Mouse (Mus musculus) thymus, postnatal 14 days (tissue): ENCODE data around the gene Vsnl1.

Experiments
- DNase-seq: peaks from one replicate; pipeline ENCODE4 v3.0.0; 2021

Vsnl1 gene

DNA sequence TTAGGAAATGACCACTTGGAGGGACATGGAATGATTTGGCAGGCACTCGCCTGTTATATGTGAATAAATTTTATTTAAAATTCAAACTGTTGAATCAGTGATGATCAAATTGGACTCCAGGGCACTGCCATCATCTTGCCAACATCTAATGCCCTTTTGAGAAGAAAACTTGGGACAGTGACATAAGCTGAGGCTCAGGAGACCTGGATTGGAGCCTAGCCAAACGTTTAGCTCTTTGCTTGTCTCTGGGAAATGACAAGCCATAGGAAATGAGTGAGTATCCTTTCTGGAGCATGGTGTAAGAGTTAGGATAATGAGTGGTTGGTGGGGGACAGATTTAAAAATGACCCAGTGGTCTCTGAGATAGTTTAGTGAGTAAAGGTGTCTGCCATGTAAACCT is 57.0 kb downstream of the Vsnl1 start:
- no peak for DNase-seq

DNA sequence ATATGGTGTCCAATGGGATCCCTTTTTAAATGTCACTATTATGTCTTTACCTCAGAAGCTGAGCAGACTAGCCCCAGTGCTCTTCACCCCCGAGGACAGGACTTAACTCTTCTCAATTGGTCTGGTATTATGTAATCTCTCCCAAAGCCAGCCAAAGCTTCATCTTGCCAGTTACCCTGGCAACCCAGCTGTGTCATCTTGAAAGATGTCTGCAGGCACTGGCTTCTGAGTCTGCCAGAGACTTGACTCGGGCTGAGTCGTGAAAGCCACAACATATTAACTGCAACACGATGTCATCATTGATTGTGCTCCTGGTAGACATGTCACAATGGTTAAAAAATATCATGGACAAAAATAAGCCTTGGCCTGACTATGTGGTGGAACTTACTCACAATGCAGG is 66.4 kb downstream of the Vsnl1 start:
- DNase-seq, result no peak

DNA sequence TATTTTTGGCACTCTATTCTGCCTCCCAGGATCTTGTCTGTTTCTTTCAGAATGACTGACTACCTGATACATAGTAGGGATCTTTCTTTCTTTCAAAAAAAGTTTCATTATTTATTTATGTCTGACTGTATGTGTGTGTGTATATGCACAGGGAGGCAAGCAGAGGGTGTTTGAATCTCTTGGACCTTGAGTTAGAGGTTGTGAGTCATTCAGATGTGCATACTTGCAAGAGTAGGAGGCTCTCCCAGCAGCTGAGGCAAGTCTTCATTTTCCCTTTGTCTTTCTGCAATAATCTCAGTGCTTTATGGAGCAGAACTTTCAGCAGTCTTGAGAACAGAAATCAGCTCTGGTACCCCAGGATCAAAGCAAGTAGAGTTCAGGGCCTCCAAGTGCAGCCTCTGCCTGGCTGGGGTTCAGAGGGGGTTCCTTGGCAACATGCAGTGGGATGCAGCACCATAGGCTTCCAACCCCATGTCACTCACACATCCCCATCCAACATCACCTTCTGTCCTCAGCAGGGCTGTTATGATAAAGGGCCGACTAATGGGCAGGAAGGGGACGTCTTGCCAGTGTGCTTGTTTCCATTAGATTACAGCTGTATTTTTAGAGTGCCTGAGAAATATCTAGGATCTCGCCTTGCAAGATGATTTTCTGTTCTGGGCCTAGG is 69.2 kb downstream of the Vsnl1 start:
- DNase-seq, result no peak

DNA sequence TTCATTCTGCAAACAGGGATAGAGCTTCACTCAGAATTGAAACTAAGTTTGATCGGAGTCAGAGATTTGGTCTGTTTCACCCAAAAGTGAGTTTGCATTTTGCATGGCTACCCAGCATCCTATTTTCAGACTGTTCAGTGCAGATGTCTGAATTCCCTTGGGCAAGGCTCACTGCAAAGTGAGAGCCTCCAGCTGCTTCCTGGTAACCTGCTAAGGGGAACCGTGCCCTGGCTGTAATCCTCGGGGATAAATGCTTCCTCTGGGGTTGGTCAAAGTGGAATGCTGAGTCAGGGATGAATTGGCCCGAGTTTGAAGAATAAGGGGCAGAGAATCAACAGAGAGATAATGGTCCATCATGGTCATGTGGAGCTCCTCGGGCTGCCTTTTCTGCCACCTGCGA is 71.5 kb downstream of the Vsnl1 start:
- DNase-seq, result no peak

DNA sequence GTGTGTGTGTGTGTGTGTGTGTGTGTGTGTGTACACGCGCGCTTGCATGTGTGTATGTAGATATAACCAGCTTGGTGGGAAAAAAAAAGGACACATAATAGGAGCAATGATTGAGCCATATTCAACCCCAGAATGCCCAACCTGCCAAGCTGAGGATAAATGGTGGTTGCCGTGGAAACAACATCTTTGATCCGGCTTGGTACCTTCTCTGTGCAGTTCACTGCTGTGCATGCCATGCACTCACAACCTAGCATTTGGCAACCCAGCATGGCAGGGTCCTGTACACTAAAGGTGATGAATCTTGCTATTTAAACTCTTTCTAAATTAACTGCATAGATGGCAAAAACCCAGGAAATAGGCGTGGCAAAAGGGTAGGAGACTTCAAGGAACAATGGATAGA is 74.0 kb downstream of the Vsnl1 start:
- no peak for DNase-seq

DNA sequence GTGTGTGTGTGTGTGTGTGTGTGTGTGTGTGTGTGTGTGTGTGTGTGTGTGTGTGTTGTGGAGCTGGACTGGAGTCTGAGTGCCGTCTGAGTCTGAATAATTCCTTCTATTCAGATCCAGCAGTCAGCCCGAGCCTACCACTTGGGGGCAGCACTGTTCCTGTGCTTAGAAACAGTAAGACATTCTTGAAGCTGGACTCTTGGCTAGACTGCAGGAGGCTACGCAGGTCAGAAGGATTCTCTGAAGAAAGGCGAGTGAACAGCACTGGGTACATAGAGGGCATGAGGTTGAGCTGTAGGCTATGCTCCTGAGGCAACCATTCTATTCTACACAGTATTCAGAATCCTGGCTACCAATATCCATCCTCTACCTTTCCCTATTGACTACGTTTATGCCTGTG is 85.5 kb downstream of the Vsnl1 start:
- peak; percentile 44 for DNase-seq

DNA sequence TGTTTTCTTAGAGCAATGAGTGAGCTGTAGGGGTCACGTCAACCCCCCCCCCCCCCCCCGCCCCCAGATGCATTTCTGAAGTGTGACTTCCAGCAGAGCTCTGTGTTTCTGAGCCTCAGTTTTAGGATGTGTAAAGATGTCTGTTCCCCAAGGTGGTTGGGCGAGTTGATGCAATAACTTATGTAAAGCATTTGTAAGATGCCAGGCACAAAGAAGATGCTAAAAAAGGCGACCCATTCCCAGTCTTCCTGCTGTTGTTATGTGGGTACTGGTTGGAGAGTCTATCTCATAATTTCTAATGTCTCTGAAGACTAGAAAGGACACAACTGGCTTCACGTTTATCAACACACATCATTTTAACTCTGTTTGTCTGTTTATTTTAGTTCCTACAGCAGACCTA is 86.5 kb downstream of the Vsnl1 start:
- no peak for DNase-seq

DNA sequence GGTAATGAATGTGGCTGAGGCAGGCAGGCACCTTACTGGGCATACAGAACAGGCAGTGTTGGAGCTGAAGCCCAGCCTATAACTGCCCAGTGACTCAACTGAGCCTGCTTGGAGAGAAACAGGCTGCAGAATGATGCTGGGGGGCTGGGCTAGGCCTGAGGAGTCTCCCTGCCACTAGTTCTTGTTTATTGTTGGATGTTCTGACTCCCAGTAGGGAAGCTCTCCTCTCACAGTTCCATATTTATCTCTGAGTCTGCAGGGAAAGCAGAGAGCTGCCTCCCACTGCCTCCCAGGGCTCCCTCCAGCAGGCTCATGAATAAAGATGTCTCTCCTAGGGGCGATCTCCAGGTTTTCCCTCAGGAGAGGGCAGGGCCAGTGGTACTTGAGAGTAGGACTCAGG is 88.0 kb downstream of the Vsnl1 start:
- DNase-seq, result no peak

DNA sequence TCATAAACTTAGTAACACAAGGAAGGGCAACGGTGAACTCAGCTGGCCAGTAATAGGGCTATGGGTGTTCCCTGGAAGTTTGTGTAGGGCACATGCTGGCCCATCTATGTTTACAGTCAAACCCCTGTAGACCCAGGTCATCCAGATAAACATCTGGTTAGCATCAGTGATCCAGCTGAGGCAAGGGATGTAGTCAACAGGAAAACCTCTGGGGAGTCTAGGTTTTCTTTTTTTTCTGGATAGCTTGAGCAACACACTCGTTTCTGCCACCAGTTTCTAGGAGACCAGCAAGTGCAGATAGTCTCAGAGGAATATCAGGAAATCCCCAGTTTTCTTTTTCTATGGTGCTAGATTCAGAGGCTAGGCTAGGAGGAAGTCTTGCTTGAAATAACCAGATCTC is 90.5 kb downstream of the Vsnl1 start:
- no peak for DNase-seq

DNA sequence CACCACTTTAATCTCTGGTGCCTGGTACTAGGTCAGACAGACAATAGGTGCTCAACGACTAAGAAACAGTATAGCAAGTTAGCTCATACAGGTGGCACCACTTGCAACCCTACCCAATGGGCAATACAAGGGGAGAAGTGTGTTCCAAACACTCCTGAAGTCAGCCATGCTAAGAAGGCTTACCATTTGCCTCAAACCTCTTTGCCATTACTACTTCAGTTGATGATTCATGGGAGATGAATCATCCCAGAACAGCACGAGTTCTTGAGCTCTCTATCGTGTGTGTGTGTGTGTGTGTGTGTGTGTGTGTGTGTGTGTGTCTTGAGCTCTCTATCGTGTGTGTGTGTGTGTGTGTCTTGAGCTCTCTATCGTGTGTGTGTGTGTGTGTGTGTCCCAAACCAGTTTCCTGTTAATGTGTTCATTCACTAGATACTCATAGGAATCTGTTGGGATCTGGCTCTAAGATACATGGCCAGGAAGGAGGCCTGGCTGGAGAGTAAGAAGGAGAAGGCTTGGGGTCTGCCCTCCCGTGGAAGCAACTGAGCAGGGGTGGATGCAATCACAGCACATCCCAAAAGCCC is 94.3 kb downstream of the Vsnl1 start:
- no peak for DNase-seq

DNA sequence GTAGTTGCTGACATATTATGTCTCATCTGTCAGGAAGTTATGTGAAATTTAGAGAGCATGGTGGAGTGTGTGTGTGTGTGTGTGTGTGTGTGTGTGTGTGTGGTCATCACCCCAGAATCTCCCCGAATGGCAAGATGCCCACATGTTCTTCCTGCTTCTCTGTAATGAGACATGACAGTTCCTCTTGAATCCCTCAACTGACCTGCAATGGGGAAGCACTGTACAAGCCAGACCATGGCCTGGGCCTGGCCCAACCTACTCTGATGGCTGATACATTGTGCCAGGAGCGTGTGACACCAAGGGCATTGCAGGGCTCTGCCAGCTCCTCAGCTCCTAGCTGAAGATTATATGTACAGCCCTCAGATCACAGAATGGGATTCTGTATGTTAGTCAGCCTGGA is 98.2 kb downstream of the Vsnl1 start:
- no peak for DNase-seq

DNA sequence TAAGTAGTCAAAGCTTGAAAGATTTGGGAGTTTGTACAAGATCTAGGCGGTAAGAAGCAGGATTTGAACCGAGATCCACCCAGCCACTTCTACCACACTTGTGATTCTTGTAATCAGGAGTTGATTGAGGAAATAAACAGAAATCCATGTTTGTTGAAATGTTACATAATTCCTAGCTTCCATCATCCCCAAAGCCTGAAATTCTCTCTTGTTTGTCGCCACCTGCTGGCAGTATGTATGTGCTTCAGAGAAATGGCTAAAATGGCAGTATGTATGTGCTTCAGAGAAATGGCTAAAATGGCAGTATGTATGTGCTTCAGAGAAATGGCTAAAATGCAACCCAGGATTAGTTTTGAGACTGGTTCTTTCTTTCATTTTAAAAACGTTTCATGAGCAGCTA is 99.6 kb downstream of the Vsnl1 start:
- peak; percentile 32 for DNase-seq

DNA sequence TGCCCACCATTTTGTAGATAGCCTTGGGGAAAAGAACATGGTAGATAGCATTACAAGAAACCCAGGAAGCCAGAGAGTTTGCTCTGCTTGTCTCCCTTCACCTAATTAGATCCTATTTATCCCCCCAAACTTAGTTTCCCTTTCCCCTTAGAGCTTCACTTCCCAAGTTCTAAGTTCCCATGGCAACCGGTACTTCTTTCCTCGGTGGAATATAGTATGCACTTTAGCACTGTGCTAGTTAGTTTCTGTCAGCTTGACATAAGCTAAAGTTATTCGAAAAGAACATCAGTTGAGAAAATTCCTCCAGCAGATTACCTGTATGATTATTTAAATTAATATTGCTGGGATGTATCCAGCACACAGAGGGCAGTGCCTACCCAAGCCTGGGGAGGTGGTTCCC is 109.9 kb downstream of the Vsnl1 start:
- no peak for DNase-seq

DNA sequence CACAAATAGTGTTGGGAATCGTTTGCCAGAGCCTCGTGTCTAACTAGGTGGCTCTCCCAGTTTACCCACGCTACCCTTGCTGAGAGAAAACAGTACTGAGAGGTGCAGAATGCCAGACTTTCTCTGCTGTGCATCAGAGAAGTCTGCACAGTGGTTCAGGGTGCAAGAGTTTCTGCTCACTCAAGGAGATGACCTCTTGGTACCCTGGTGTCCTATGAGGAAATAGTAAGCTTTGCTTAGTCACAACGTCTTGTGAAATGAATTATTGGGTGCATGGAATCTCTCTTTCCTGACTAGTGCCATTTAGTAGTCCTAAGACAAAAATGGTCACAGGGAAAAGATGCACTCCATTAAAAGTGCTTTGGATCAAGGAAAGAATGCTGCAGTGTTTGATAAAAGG is 111.9 kb downstream of the Vsnl1 start:
- DNase-seq, result no peak

DNA sequence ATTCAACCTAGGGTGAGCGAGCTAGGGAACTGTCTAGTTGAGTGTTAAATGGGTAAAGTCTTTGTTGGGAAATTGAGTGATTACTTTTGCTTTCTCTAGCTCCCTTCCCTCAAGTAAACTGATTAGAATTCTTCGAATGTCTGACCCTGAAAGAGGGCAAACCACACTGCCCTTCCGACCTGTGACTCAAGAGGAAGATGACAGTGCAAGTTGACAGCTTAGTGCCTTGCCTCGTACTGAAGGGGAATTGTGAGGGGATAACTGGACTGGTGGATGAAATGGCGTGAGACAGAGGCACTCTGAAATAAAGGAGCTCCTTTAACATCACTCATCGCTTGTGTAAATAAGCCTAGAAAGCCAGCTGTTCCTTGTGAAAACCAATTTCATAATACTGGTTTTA is 118.7 kb downstream of the Vsnl1 start:
- DNase-seq, result no peak

DNA sequence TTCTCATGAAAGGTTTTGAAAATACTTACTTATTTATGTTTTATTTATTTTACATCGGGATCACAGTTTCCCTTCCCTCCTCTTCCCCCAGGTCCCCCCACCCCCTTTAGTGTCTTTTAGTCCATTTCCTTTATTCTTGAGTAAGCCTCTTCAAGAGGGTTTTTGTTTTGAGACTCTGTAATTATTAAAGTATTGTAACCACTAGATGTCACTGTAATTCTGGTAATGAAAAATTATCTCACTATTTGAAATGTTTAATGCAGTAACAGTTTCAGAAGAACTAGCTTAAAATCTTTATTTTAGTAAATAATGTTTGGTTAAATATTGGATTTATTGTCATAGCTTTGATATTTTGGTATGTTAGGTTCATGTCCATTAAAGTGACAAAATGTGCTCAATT is 122.6 kb downstream of the Vsnl1 start:
- no peak for DNase-seq

DNA sequence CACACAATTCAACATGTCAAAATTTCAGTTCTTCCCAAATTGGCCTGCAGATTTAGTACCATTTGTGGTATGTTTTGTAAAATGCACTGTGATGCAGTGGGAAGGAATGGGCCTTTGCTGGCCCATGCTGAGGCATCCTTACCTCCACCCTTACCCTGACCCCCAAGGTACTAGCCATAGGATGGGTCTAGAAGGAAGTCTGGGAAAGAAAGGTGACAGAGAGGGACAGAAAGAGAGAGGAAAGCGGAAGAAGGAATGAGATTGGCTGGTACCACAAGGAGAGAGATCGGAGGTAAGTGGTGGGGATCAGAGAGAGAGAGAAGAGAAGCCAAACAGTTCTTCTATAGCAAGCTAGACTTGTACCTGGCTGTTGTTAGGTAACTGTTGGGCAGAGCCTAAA is 125.3 kb downstream of the Vsnl1 start:
- DNase-seq, result no peak

DNA sequence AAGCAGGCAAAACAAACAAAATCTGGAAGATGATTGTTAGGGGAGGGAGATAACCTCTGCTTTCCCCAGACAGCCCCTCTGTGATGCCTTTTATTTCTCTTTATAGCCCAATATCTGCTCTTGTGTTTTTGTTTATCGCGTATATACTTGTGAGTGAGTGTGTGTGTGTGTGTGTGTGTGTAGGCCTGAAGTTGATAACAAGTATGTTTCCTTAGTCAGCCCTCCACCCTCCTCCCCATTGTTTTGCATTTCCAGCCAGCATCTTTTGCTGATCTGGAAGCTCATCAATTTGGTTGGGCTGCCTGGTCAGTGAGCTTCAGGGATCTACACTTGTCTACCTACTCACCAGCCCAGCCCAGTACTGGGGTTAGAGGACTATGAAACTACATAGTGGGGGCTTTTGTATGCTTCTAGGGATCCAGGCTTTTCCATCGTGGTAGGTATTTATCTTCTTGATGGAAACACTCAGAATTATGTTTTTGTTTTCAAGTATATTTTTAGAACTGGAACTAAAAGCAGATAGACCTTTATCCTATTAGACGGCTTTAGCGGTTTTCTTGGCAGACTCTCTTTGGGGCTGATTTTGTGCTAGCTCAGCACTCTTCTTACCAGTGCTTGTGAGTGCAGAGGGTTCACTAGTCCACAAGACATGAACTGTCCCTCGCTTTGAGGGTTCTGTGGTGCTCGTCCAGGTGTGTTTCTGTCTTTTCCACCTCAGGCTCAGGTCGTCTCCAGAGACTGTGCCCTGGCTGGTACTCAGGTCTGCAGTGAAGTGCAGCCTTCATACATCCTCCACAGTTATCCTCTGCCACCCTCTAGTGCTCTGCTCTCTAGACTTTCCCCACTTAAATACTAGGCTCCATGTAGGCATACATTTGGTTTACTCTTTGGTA is 129.4 kb downstream of the Vsnl1 start:
- DNase-seq, result no peak

DNA sequence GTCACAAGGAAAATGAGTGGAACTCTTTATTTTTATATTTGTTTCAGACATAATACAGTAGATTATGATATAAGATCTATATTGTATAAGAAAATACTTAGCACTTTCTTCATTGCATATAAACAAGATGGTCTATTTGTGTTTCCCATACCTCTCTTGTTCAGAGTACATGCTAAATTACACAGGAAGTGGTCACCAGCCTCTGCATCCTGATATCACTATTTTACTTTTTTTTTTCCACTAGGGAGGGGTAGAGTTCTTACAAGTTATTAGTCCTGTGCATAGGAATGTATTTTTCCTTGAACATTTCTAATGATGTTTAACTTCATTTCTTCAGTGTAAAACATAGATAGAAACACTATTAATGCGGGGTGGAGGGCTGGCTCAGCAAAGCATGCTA is 135.6 kb downstream of the Vsnl1 start:
- no peak for DNase-seq

DNA sequence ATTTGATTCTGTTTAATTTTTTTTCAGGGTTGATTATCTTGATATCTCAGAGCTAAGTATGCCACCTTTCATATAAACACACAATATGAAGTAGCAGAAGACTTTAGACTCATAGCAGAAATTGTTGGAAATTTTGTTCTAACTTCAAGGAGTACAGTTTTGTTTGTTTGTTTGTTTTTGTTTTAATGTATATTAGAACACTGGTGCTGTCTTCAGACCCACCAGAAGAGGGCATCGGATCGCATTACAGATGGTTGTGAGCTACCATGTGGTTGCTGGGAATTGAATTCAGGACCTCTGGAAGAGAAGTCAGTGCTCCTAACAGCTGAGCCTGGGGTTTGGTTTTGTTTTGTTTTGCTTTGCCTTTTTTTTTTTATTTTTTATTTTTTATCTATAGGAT is 150.0 kb downstream of the Vsnl1 start:
- peak; percentile 16 for DNase-seq

DNA sequence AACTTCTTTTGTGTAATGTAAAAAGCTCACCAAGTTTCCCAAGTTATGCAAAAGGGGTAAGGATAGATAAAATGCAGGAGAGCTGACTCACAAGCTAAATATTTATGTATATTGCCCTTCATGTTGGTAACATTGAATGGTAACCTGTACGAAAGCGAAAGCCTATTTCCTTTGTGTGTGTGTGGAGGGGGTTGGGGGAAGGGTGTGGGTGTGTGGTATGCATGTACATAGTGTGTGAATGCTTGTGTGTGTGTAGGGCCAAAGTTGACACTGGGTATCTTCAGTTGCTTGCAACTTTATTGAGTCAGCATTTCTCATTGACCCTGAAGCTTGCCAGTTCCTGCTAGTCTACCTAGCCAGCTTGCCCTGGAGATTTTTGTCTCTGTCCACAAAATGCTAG is 154.8 kb downstream of the Vsnl1 start:
- no peak for DNase-seq

DNA sequence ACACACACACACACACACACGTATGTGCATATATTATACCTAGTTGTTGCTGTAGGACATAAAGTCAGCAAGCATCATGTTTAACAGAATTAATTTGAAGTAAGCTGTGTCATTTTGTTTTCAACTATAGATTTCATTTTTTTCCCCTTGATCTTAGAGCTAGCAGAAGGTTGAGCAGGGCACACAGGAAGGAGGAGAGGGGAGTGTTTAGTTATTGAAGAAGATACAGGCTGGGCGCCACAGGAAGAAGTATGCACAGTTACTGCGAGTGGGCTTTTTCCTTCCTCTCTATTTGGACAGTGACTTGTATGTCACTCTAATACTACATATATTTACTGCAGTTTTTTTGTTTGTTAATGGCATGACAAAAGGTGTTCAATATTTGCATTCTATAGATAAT is 156.5 kb downstream of the Vsnl1 start:
- DNase-seq, result no peak

DNA sequence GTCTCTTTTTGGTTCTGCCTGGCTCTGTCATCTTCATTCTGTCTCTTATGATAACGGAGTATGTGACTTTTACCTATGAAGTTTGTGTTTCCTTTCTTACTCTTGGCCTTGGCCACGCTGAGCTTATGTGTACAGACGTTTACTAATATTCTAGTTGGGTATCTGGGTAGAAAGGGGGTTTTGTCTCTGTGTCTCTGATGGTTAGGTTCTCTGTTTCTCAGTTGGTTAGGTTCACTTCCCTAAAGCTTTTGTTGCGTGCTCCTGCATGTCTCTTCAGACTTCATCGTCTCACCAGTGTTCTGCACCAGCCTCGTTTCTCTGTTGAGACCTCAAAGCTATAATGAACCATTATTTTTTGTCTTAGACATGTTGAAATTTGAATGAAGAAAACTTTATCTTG is 159.2 kb downstream of the Vsnl1 start:
- DNase-seq, result no peak

DNA sequence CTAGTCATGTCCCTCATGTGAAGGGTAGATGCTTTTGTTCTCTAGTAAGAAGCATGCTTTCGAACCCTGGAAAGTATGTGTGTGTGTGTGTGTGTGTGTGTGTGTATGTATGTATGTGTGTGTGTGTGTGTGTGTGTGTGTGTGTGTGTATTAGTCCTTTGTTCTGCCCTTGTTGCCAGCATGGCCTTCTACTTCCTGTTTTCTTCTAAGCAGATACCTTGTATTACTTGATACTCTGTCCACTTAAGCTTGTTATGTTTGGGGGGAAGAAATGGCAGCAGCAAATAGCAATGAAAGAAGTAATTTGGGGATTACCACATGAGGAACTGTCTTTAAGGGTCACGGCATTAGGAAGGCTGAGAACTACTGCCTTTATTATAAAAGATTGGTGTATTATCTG is 159.8 kb downstream of the Vsnl1 start:
- DNase-seq, result no peak
